Mouse (Mus musculus) gastrocnemius, adult 18-20 months (tissue): ENCODE measurements around the gene Wdr46. TPM values are rescaled to one million over a fixed set of nuclear protein-coding genes. Genes with fewer than 3 reads are reported as not detected.
"Not testable (repeated sequence)": the region's sequence is repeated elsewhere in the genome, so short reads cannot be mapped to it uniquely, and the experiment has no call there.

ENCODE experiments used
- DNase-seq: peaks from one replicate; pipeline ENCODE4 v3.0.0; 2021; ENCODE audit warnings: low spot score
- total RNA-seq, 2 experiments: library from RNA; stranded (reverse); gene quantifications; 2 replicates each; pipeline ENCODE4 v1.2.3; 2021

Wdr46 gene
- total RNA-seq, 2 experiments from 2014 or later = 8.7 to 8.8 TPM

DNA sequence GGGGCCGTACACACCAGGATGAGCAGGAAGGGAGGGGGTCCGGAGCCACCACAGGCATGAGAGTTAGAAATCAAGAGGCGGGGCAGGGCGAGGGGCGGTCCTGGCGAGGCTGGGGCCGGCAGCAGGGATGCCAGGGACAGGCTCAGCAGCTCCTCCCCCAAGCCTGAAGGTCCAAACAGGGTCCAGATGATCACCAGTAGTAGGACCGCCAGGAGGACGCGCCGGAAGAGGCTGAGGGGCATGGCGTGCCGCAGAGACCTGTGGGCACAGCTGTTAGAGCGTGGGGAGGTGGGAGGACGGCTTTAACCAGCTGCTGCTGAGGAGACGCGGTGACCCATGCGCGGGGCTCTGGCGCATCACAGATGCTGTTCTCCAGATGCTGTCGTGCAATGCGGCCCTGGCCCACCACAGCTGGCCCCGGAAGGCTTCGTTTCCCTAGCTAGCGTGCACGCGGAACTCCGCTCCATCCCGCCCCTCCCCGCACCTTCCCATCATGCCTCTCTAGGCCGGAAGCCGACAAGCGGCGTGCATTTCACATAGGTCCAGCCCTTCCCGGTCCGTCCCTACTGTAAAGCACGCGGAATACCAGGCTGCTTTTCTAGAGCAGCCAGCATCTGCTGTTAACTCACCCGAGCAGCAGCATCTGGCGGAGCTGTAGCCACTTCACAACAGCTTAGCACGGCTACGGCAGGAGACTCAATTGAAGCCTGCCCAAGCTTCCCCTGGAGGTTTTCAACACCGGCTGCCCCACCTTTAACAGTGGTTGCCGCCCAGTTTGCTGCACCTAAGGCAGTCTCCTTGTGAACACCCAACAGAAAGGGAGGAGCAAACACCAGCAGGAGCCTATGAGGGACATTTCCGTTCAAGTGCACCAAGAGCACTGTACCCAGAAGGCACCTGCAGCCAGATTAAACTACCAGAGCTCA is 10.8 kb downstream of the Wdr46 start, which contains the start of gene B3galt4:
Gene B3galt4 (minus strand): TSS at position 468 of the 926 bp plus-strand sequence.
- peak; percentile 56 for DNase-seq

GRCm38 (mm10) chr17:33952015-33952414 is 11.6 kb downstream of the Wdr46 start:
- not testable (repeated sequence) for DNase-seq

GRCm38 (mm10) chr17:33952879-33953278 is 12.4 kb downstream of the Wdr46 start:
- DNase-seq = no peak

DNA sequence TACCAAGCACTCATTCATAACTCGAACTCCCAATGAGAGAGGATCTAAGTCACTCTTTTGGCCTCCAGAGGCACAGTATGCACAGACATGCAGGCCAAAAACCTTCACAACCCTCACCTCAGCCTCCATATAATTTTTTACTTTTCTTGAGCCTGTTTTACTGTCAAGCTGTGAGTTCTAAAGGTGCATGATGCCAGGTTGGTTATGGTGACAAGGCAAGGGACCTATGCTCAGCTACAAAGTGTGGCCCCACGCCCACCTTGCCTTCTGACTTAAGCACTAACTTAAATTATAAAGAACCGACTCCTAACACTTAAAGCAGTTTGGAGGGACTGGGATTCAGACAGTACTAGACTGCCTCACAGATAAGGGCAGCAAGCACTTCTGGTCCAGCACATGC is 12.8 kb downstream of the Wdr46 start:
- DNase-seq = no peak

GRCm38 (mm10) chr17:33953961-33954565 is 13.6 kb downstream of the Wdr46 start:
- DNase-seq = no peak

- DNase-seq = no peak
Observed at GRCm38 (mm10) chr17:33954646-33955554, 14.4 kb downstream of the Wdr46 start.

DNA sequence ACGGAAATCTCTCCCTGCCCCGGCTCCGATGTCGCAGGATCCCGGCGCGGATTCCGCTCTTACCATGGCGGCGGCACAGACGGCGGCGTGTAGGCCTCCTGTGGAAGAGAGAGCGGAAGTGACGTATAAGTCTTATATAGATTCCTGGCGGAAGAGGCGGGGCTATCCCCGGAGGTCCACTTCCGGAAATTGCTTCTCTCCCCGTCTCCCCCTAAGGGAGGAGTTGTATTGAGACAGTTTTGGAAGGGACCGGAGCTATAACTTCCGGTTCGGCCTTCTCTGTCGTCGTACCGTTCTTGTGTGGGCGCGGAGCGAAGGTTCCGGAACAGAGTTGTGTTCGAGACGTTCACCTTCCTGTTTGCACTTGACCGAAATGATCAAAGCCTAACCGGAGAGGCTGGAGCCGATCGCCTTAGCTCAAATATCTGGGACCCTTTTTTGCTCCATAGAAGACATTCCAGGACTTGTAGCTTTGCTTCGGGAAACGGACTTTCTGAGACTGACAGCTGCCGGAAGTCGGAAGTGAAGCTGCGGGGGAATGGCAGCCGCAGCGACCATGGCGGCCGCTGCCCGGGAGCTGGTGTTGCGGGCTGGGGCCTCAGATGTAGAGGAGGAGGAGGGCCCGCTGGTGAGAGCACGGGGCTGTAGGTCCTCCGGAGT is 15.2 kb downstream of the Wdr46 start, which contains the start of the genes Vps52 and Rps18:
Gene Vps52 (plus strand): TSS at position 258 of the 660 bp plus-strand sequence.
Gene Rps18 (minus strand): TSS at position 447 of the 660 bp plus-strand sequence.
- DNase-seq = peak; percentile 98

GRCm38 (mm10) chr17:33956336-33956735 is 15.9 kb downstream of the Wdr46 start:
- DNase-seq = no peak

DNA sequence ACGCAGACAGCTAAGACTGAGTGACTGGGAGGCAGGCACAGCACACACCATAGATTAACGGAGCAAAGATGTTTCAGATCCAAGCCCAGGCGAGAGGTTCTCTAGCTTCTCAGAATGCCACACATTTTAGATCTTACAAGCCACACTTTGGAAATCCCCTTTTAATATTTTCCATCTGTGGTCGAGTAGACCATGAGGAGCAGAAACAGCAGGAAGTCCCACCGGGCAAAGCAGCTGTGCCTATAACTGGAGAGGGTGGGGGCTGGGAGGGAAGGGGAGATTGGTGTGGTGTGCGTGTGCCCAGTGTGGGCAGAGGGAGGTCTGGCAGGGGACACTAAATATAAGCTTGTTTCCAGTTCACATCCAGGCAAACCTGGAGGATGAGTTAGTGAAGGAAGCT is 17.0 kb downstream of the Wdr46 start:
- no peak for DNase-seq

- no peak for DNase-seq
Observed at GRCm38 (mm10) chr17:33958451-33958850, 18.0 kb downstream of the Wdr46 start.

DNA sequence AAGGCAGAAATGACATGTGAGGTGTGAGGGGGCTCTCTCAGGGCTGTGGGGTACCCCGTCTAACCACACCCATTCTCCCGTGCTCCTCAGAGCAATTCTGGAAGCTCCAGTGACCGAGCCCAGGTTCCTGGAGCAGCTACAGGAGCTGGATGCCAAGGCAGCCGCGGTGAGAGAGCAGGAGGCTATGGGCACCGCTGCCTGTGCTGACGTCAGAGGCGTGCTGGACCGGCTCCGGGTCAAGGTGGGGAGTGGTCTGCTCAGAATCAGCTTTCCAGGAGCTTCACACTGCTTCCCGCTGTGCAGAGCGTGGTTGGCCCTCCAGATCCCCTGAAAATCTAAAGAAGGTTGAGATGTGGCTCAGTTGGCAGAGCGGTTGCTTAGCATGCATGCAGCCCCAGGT is 18.7 kb downstream of the Wdr46 start:
- no peak for DNase-seq

GRCm38 (mm10) chr17:33959948-33960347 is 19.5 kb downstream of the Wdr46 start:
- DNase-seq = no peak

DNA sequence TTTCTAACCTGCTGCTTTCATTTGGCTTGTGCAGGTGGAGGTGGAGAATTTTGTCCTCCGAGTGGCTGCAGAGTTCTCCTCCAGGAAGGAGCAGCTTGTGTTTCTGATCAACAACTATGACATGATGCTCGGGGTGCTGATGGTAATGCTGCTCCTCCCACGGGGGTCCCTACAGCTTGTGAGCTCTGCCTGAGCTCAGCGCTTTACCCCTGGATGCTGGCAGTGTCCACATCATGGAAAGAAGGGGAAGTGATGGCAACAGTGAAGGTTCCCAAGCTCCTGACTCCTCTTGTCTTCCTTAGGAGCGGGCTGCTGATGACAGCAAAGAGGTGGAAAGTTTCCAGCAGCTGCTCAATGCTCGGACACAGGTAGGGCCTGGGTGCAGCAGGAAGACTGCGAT is 22.4 kb downstream of the Wdr46 start:
- DNase-seq = no peak

- DNase-seq = no peak
Observed at GRCm38 (mm10) chr17:33965082-33965845, 24.8 kb downstream of the Wdr46 start.

DNA sequence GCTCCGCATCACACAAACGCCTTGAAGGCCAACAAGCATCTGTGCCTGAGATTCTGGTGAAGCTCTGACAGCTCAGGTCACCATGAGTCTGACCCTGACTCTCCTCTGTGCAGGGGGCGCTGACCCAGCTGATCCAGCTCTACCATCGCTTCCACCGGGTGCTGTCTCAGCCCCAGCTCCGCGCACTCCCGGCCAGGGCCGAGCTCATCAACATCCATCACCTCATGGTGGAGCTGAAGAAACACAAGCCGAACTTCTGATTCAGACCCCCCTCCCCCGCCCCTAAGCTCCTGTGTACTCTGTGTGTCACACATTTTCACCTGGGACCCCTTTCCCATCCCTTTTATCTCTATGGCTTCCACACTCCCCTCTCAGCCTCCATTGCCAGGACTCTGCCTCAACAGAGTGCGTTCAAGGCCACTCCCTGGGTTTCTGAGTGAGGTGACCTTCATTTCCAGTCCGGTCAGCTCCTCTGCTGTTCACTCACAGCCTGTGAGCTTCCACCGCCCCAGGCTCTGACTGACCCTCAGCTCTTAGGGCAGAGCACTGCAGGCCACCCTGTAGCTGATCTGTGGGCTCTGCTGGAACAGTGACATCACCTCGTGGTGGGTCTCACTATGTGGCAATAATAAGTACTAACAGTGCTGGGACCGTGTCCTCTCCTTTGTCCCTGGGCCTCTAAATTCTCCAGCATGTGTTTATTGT is 25.5 kb downstream of the Wdr46 start:
- DNase-seq = no peak

DNA sequence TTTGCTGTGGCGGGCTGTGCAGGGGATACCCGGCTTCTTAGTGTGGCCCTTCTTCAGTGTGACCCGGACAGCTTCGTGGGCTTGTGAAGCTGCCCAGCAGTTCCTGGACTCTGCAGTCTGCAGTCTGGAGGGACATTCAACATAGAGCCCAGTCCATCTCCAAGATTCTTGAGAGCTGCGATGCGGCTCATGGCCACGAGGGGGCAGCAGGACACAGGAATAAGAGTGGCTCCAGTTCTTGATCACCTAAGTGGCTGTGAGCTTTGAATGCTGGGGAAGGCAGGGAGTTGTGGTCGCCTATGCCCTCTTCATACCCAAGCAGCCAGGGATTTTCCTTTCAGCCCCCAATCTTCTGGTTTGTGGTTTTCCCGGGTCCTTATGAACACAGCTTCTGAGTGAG is 28.0 kb downstream of the Wdr46 start:
- DNase-seq = peak; percentile 78

DNA sequence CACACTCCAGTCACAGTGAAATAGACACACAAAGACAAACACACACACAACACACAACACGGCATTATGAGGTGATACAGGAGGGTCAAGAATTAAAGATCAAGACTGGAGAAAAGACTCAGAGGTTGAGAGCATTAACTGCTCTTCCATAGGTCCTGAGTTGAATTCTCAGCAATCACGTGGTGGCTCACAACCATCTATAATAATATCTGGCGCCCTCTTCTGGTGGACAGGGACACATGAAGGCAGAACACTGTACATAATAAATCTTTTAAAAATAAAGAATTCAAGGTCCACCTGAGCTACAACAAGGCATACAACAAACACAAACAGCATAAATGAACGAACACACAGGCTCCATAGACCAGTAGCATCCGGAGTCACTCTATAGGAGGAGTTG is 28.5 kb downstream of the Wdr46 start:
- DNase-seq = peak; percentile 54

- DNase-seq = no peak
Observed at GRCm38 (mm10) chr17:33969394-33969793, 28.9 kb downstream of the Wdr46 start.

DNA sequence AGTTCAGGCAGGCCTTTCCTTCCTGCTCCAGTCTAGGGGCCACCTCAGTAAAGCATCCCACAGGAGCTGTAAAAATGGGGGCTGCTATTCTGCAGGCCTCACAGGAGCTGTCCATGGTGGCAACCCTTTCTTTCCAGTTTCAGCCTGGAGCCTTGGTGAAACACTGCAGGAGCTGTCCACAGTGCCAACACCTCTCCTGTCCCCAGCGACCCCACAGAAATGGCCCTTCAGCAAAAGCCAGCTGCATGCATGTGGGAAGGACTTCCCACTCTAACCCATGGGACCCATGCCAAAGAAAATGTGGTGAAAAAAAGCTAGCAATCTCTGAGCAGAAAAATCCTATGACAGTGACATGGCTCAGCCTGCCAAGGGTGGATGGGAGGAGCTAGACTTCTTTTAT is 32.2 kb downstream of the Wdr46 start:
- no peak for DNase-seq

DNA sequence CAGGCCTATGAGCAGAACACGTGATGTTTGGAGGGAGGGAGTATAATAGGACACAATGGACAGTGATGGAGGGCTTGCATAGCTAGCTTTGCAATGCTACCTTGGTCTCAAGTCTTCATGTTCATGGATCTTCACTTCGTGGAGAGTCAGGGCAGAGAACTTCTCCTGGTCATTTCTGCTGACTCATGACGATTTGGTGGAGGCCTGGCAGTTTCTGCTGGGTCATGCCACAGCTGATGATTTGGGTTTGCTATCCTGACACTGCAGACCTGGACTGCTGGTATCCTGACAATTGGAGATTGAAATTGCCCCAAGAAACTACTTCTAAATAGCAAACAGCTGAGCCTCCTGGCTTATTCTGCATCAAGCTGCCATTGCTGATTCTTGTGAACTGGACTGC is 33.1 kb downstream of the Wdr46 start:
- no peak for DNase-seq
